Mouse (Mus musculus): ENCODE data around the gene Ovch2.

Ovch2 gene

DNA sequence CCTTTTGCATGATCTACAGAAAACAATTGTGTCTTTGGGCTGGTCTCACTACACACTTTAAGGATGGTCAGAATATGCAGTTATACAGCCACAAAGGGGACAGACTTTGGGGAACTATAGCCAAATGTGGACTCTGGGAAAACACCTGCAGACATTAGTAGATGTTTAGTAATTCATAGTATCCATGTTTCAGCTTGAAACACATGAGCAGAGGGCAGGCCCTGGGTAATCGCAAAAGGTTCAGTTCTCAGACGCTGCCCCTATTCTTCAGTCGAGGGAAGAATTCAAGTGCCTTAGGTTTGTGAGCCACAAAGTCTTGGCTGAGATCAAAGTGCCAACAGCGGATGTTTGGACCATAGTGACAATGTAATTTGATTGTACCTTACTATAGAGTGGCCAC is 56.6 kb downstream of the Ovch2 start:
- DNase-seq (ENCODE audit: low spot score): no peak

DNA sequence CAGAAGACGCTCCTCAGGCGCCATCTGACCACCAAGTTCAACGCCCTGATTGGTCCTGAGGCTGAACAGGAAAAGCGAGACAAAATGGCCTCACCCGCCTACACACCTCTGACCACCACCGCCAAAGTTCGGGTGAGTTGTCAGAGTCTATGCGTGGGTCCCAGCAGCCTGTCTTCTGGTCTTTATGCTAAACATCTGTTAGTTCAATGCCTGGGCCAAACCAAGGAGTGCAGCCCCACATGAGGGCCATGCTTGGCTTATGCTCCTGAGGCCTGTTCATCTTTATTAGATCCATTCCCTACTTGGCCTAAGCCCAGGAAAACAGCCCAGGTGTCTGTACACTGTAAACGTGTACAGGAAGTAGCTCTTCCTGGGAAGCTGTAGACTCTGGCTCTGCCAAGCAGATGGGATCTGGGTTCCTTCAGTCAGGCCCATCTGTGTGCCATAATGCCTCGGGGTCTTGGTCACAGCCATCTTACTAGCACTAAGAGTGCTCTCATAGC is 58.0 kb downstream of the Ovch2 start:
- no peak for DNase-seq (ENCODE audit: low spot score)

DNA sequence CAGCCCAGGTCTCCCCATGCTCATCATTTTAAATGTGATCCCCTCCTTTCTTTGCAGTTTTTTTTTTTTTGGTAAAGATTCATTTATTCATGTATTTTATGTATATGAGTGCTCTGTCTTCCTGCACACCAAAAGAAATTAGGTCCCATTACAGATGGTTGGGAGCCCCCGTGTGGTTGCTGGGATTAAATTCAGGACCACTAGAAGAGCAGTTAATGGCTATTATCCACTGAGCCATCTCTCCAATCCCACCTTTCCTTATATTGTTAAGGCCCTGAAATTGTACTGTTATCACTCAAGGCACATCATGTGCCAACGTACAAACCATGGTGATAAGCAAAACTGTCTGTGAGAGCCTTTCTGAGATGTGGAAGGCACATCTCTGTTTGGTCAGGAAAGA is 62.3 kb downstream of the Ovch2 start:
- no peak for DNase-seq (ENCODE audit: low spot score)

DNA sequence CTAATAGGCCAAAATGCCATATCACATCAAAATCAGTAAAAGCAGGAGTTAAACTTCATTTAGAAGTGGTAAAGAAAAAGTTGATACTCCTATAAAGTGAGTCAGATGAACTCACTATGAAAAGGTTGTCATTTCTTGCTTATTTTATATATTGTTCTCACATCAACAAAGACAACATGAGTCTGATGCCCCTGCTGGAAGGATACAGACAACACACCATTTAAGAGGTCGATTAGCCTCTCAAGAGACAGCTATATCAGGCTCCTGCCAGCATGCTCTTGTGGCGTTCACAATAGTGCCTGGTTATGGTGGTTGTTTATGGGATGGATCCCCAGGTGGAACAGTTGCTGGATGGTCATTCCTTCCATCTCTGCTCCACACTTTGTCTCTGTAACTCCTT is 67.8 kb downstream of the Ovch2 start:
- DNase-seq (ENCODE audit: low spot score): no peak
